Mouse (Mus musculus): Measurements from ENCODE around the gene Pde1c.

GRCm38 (mm10) chr6:56331432-56331831, 237.5 kb downstream of the Pde1c start:
- no peak for TF ChIP-seq CTCF (IDR thresholded peaks at IDR 0.05; ENCODE audit: insufficient read depth, low read depth, low read length)
- no peak for TF ChIP-seq POLR2A (IDR thresholded peaks at IDR 0.05; ENCODE audit: insufficient read depth, low read depth, low read length)
